Mouse (Mus musculus) cortical plate, adult 2 months (tissue): ENCODE measurements around the gene Hes7.

Experiments used
- CTCF ChIP-seq: fragments of 200-500 bp; IDR thresholded peaks from 2 replicates; pipeline ENCODE4 v1.5.1; 2011; ENCODE audit warnings: mild to moderate bottlenecking, control low read depth, low read length; ENCODE audit not compliant: insufficient read depth; ENCODE audit errors: extremely low read depth
- POLR2A ChIP-seq: fragments of 200-500 bp; IDR thresholded peaks from 2 replicates; pipeline ENCODE4 v1.6.1; 2011; ENCODE audit warnings: mild to moderate bottlenecking, low read length, control low read depth; ENCODE audit not compliant: insufficient read depth; ENCODE audit errors: extremely low read depth

DNA sequence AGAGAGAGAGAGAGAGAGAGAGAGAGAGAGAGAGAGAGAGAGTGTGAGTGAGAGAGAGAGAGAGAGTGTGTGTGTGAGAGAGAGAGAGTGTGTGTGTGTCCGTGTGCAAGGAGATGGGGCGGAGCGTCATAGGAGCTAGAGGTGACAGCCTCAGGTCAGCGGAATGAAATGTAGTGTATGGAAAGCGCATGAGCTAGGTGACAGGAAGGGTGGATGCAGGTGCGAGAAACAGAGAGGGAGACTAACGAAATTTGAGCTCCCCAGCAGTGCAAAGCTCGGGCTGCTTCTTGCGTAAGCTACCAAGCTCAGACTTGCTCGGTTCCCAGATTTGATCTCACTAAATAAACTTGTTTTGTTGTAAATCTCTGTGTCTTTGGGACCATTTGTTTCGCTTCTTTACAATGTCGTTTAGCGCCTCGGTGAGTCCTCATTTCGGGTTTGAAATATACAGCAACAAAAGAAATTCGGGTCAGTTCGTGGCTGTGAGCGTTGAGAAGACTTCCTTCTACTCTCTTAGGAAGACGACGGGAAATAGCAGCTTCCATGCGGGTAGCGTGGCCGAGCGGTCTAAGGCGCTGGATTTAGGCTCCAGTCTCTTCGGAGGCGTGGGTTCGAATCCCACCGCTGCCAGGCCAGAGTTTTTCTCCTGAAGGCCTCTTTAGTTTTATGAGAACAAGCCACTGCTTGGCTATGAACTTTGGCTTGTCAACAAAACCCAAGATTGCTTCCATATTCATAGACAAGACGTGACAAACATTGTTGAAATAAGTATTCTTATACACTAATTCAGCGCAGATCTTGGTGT is 3.7 kb downstream of the Hes7 start:
- TF ChIP-seq CTCF: no peak
- TF ChIP-seq POLR2A: no peak
